Mouse (Mus musculus) liver, embryonic 13.5 days (tissue): ENCODE data around the gene Cilp. TPM values are rescaled to one million over a fixed set of nuclear protein-coding genes. Genes with fewer than 3 reads are reported as not detected.

Experiments used
- ATAC-seq: fragments of 200-750 bp; cut with Nextera tagmentation; 2 replicates; pipeline ENCODE4 v1.8.0; 2017; ENCODE audit warnings: low read depth, mild to moderate bottlenecking, moderate number of reproducible peaks, moderate library complexity
- DNase-seq: peaks from one replicate; pipeline ENCODE4 v3.0.0; 2022
- H3K27ac ChIP-seq: fragments of 300-500 bp; sonication (generic); 2 replicates; pipeline ENCODE4 v1.5.1; 2015; ENCODE audit warnings: moderate library complexity, mild to moderate bottlenecking, inconsistent platforms
- H3K27me3 ChIP-seq: fragments of 300-500 bp; sonication (generic); 2 replicates; pipeline ENCODE4 v1.6.1; 2015; ENCODE audit warnings: mild to moderate bottlenecking, inconsistent platforms
- H3K36me3 ChIP-seq: fragments of 300-500 bp; sonication (generic); 2 replicates; pipeline ENCODE4 v1.6.1; 2015; ENCODE audit warnings: mild to moderate bottlenecking, inconsistent platforms
- H3K4me1 ChIP-seq: fragments of 300-500 bp; sonication (generic); replicated peaks from 2 replicates; pipeline ENCODE4 v1.6.1; 2015; ENCODE audit warnings: inconsistent platforms
- H3K4me2 ChIP-seq: fragments of 300-500 bp; sonication (generic); 2 replicates; pipeline ENCODE4 v1.6.1; 2015; ENCODE audit warnings: inconsistent platforms, mild to moderate bottlenecking, moderate library complexity
- H3K4me3 ChIP-seq: fragments of 300-500 bp; sonication (generic); replicated peaks from 2 replicates; pipeline ENCODE4 v1.5.1; 2015; ENCODE audit warnings: mild to moderate bottlenecking, inconsistent platforms
- H3K9ac ChIP-seq: fragments of 300-500 bp; sonication (generic); 2 replicates; pipeline ENCODE4 v1.6.1; 2015; ENCODE audit warnings: mild to moderate bottlenecking, inconsistent platforms
- H3K9me3 ChIP-seq: fragments of 300-500 bp; sonication (generic); replicated peaks from 2 replicates; pipeline ENCODE4 v1.6.1; 2016; ENCODE audit warnings: inconsistent platforms
- WGBS: fragments of 180-500 bp; shearing (Covaris S2); methylation state at CpG from one replicate; pipeline ENCODE4 v1.1.7; 2015; ENCODE audit not compliant: insufficient replicate concordance; 5-methylcytosine and 5-hydroxymethylcytosine counted together
- polyA plus RNA-seq: library from polyadenylated mRNA; unstranded; fragments of >200 nt; fragmentation: Nextera tagmentation; extraction: Ambion mirVana; gene quantifications from 2 replicates; pipeline ENCODE4 v1.2.1, GENCODE M21; 2015

Cilp gene
- polyA plus RNA-seq, 1 experiment from 2014 or later: 0.05 TPM

GRCm38 (mm10) chr9:65297056-65297455, 32.1 kb downstream of the Cilp start:
- H3K36me3 ChIP-seq: peaks cover 31% of the 10 kb centered on the region
- no peak overlapping the region for H3K27ac ChIP-seq
- peaks cover 32% of the 10 kb centered on the region for H3K4me1 ChIP-seq
- no peak overlapping the region for H3K9ac ChIP-seq
- ATAC-seq (no peak), DNase-seq (no peak)
- no peak overlapping the region for H3K4me2 ChIP-seq
- 91% methylated on average over 2 of the region's 2 CpGs for WGBS
- no peaks in the 10 kb centered on the region for H3K27me3 ChIP-seq
- H3K4me3 ChIP-seq: no peak overlapping the region
- H3K9me3 ChIP-seq: no peaks in the 10 kb centered on the region

GRCm38 (mm10) chr9:65298761-65299160, 33.8 kb downstream of the Cilp start:
- ATAC-seq: no peak
- Histone ChIP-seq H3K4me1 (peaks cover 21% of the 10 kb centered on the region), H3K27ac (no peak overlapping the region), H3K4me2 (no peak overlapping the region), H3K9me3 (no peaks in the 10 kb centered on the region), H3K36me3 (peaks cover 48% of the 10 kb centered on the region), H3K9ac (no peak overlapping the region), H3K27me3 (no peaks in the 10 kb centered on the region), H3K4me3 (no peak overlapping the region)
- no peak for DNase-seq
- 77% methylated on average over 3 of the region's 3 CpGs for WGBS

- Histone ChIP-seq H3K36me3 (peaks cover 54% of the 10 kb centered on the region), H3K27ac (no peak overlapping the region), H3K9ac (no peak overlapping the region), H3K4me3 (no peak overlapping the region), H3K4me1 (peaks cover 21% of the 10 kb centered on the region), H3K4me2 (no peak overlapping the region), H3K27me3 (no peaks in the 10 kb centered on the region), H3K9me3 (no peaks in the 10 kb centered on the region)
- DNase-seq: no peak
- WGBS: 92% methylated on average over 7 of the region's 7 CpGs
- no peak for ATAC-seq
These were observed 34.7 kb downstream of the Cilp start for GRCm38 (mm10) chr9:65299650-65300049.

GRCm38 (mm10) chr9:65302327-65302983, 37.5 kb downstream of the Cilp start:
- no peak overlapping the region for H3K4me3 ChIP-seq
- no peak for DNase-seq
- ATAC-seq: no peak
- H3K27me3 ChIP-seq: no peaks in the 10 kb centered on the region
- H3K9ac ChIP-seq: no peak overlapping the region
- peaks cover 4% of the 10 kb centered on the region; the same call in 1 of the 2 replicates for H3K4me1 ChIP-seq
- no peak overlapping the region for H3K27ac ChIP-seq
- no peak overlapping the region for H3K4me2 ChIP-seq
- 89% methylated on average over 4 of the region's 4 CpGs for WGBS
- no peaks in the 10 kb centered on the region for H3K9me3 ChIP-seq
- peaks cover 71% of the 10 kb centered on the region for H3K36me3 ChIP-seq

- no peak overlapping the region for H3K27ac ChIP-seq
- no peak for DNase-seq
These were observed 38.6 kb downstream of the Cilp start for GRCm38 (mm10) chr9:65303586-65303985.

GRCm38 (mm10) chr9:65304300-65304699, 39.3 kb downstream of the Cilp start:
- H3K36me3 ChIP-seq: peaks cover 82% of the 10 kb centered on the region
- H3K4me2 ChIP-seq: no peak overlapping the region
- DNase-seq (no peak), ATAC-seq (no peak)
- no peak overlapping the region for H3K4me3 ChIP-seq
- no peaks in the 10 kb centered on the region for H3K9me3 ChIP-seq
- WGBS: 77% methylated on average over 4 of the region's 4 CpGs
- H3K4me1 ChIP-seq: peaks cover 4% of the 10 kb centered on the region; the same call in 1 of the 2 replicates
- H3K27ac ChIP-seq: no peak overlapping the region
- H3K27me3 ChIP-seq: no peaks in the 10 kb centered on the region
- no peak overlapping the region for H3K9ac ChIP-seq

More at GRCm38 (mm10) chr9:65303586-65303985, 38.6 kb downstream of the Cilp start:
- H3K36me3 ChIP-seq: peaks cover 78% of the 10 kb centered on the region
- no peaks in the 10 kb centered on the region for H3K27me3 ChIP-seq
- no peak overlapping the region for H3K9ac ChIP-seq
- peaks cover 4% of the 10 kb centered on the region; the same call in 1 of the 2 replicates for H3K4me1 ChIP-seq
- H3K4me2 ChIP-seq: no peak overlapping the region
- no peaks in the 10 kb centered on the region for H3K9me3 ChIP-seq
- no peak overlapping the region for H3K4me3 ChIP-seq
- ATAC-seq: no peak
- 91% methylated on average over 4 of the region's 4 CpGs for WGBS

- DNase-seq (no peak), ATAC-seq (no peak)
- Histone ChIP-seq H3K9ac (no peak overlapping the region), H3K4me2 (no peak overlapping the region), H3K9me3 (no peaks in the 10 kb centered on the region), H3K27ac (no peak overlapping the region), H3K4me3 (no peak overlapping the region), H3K27me3 (no peaks in the 10 kb centered on the region), H3K4me1 (peaks cover 4% of the 10 kb centered on the region; the same call in 1 of the 2 replicates), H3K36me3 (peaks cover 76% of the 10 kb centered on the region)
- 91% methylated on average over 2 of the region's 2 CpGs for WGBS
These were observed 41.7 kb downstream of the Cilp start for GRCm38 (mm10) chr9:65306672-65307071.

- ATAC-seq: no peak
- Histone ChIP-seq H3K9ac (no peak overlapping the region), H3K36me3 (peaks cover 76% of the 10 kb centered on the region), H3K4me1 (no peaks in the 10 kb centered on the region), H3K27me3 (no peaks in the 10 kb centered on the region), H3K27ac (no peak overlapping the region), H3K4me2 (no peak overlapping the region), H3K4me3 (no peak overlapping the region), H3K9me3 (no peaks in the 10 kb centered on the region)
- DNase-seq: no peak
- WGBS: 50% methylated on average over 1 of the region's 1 CpGs
These were observed 43.0 kb downstream of the Cilp start for GRCm38 (mm10) chr9:65308011-65308410.

- Histone ChIP-seq H3K27me3 (no peaks in the 10 kb centered on the region), H3K27ac (no peak overlapping the region), H3K4me2 (no peak overlapping the region), H3K9ac (no peak overlapping the region), H3K4me1 (no peaks in the 10 kb centered on the region), H3K9me3 (no peaks in the 10 kb centered on the region), H3K36me3 (peaks cover 63% of the 10 kb centered on the region), H3K4me3 (no peak overlapping the region)
- WGBS: 84% methylated on average over 4 of the region's 4 CpGs
- ATAC-seq (peak; percentile 29; the same call in 1 of the 2 replicates), DNase-seq (no peak)
These were observed 47.8 kb downstream of the Cilp start for GRCm38 (mm10) chr9:65312669-65313357.

GRCm38 (mm10) chr9:65313846-65314245, 48.9 kb downstream of the Cilp start:
- Histone ChIP-seq H3K9ac (no peak overlapping the region), H3K4me2 (no peak overlapping the region), H3K27ac (no peak overlapping the region), H3K27me3 (no peaks in the 10 kb centered on the region), H3K9me3 (no peaks in the 10 kb centered on the region), H3K4me1 (no peaks in the 10 kb centered on the region), H3K4me3 (no peak overlapping the region), H3K36me3 (peaks cover 62% of the 10 kb centered on the region)
- 77% methylated on average over 1 of the region's 1 CpGs for WGBS
- ATAC-seq: no peak
- DNase-seq: no peak

GRCm38 (mm10) chr9:65322255-65322900, 57.4 kb downstream of the Cilp start:
- Histone ChIP-seq H3K9me3 (no peaks in the 10 kb centered on the region), H3K4me1 (no peaks in the 10 kb centered on the region), H3K36me3 (peaks cover 73% of the 10 kb centered on the region), H3K9ac (no peak overlapping the region), H3K4me2 (no peak overlapping the region), H3K27ac (no peak overlapping the region), H3K27me3 (no peaks in the 10 kb centered on the region), H3K4me3 (no peak overlapping the region)
- WGBS: 84% methylated on average over 11 of the region's 11 CpGs
- ATAC-seq: no peak
- DNase-seq: no peak
